Mouse (Mus musculus) forebrain, embryonic 14.5 days (tissue): Measurements from ENCODE around the gene Cand1. TPM values are rescaled to one million over a fixed set of nuclear protein-coding genes. Genes with fewer than 3 reads are reported as not detected.

Source experiments
- ATAC-seq: fragments of 200-750 bp; cut with Nextera tagmentation; 2 replicates; pipeline ENCODE4 v1.8.0; 2017; ENCODE audit warnings: mild to moderate bottlenecking, moderate library complexity
- DNase-seq: peaks from one replicate; pipeline ENCODE4 v3.0.0-alpha.2; 2015; ENCODE audit warnings: low spot score
- H3K27ac ChIP-seq: fragments of 300-500 bp; sonication (generic); 2 replicates; pipeline ENCODE4 v1.5.1; 2014; ENCODE audit warnings: low read depth, mild to moderate bottlenecking, control low read depth, low read length, moderate library complexity
- H3K27me3 ChIP-seq: fragments of 300-500 bp; sonication (generic); replicated peaks from 2 replicates; pipeline ENCODE4 v1.6.1; 2014; ENCODE audit warnings: low read length, control low read depth, mixed read lengths; ENCODE audit not compliant: control insufficient read depth, insufficient read depth
- H3K36me3 ChIP-seq: fragments of 300-500 bp; sonication (generic); 2 replicates; pipeline ENCODE4 v1.6.1; 2014; ENCODE audit warnings: low read length, control low read depth; ENCODE audit not compliant: control insufficient read depth, insufficient read depth
- H3K4me1 ChIP-seq: fragments of 300-500 bp; sonication (generic); 2 replicates; pipeline ENCODE4 v1.6.1; 2014; ENCODE audit warnings: antibody characterized with exemption, low read length, control low read depth; ENCODE audit not compliant: control insufficient read depth, insufficient read depth
- H3K4me2 ChIP-seq: fragments of 300-500 bp; sonication (generic); 2 replicates; pipeline ENCODE4 v1.6.1; 2014; ENCODE audit warnings: mild to moderate bottlenecking, control low read depth, low read length
- H3K4me3 ChIP-seq: fragments of 300-500 bp; sonication (generic); 2 replicates; pipeline ENCODE4 v1.5.1; 2014; ENCODE audit warnings: low read depth, low read length, control low read depth
- H3K9ac ChIP-seq: fragments of 300-500 bp; sonication (generic); 2 replicates; pipeline ENCODE4 v1.6.1; 2014; ENCODE audit warnings: mild to moderate bottlenecking, low read length, control low read depth, moderate library complexity
- H3K9me3 ChIP-seq: fragments of 300-500 bp; sonication (generic); replicated peaks from 2 replicates; pipeline ENCODE4 v1.6.1; 2016; ENCODE audit warnings: low read length, control low read depth, mixed read lengths; ENCODE audit not compliant: control insufficient read depth
- WGBS: fragments of 180-500 bp; shearing (Covaris S2); extraction: QIAGEN DNeasy Blood & Tissue Kit; methylation state at CpG from one replicate; pipeline ENCODE4 v1.1.7; 2014; 5-methylcytosine and 5-hydroxymethylcytosine counted together
- polyA plus RNA-seq: library from polyadenylated mRNA; unstranded; fragments of >200 nt; fragmentation: Nextera tagmentation; extraction: Ambion mirVana; gene quantifications from 2 replicates; pipeline ENCODE4 v1.2.1, GENCODE M21; 2014

The Cand1 gene
- polyA plus RNA-seq, 1 experiment from 2014 or later = 60.2 TPM

DNA sequence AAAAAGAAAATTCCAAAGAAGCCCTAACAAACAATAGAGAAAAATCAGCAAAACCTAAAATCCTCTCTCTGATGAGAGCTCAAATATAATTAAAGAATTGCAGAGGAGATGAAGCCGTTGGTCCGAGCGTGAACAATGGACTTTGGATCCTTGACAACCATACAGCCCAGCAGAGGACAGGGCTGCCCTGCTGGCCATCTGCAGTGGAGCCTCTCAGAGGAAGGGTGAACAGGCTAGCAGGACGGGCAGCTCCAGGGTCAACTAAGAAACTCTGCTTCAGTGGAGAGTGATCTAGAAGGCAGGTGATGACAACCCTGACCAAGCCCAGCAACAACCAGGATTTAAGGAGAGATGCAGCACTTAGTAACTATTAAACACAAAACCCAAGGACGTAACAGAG is 18.2 kb downstream of the Cand1 start:
- Histone ChIP-seq H3K9me3 (no peaks in the 10 kb centered on the region), H3K4me2 (no peak overlapping the region), H3K9ac (no peak overlapping the region), H3K4me3 (no peak overlapping the region), H3K27me3 (no peaks in the 10 kb centered on the region), H3K36me3 (peaks cover 41% of the 10 kb centered on the region), H3K27ac (no peak overlapping the region), H3K4me1 (0 out of 2 replicates have a peak, but pooled peaks cover 2% of the 10 kb centered on the region)
- ATAC-seq (no peak), DNase-seq (no peak)
- WGBS = 71% methylated on average over 5 of the region's 5 CpGs

DNA sequence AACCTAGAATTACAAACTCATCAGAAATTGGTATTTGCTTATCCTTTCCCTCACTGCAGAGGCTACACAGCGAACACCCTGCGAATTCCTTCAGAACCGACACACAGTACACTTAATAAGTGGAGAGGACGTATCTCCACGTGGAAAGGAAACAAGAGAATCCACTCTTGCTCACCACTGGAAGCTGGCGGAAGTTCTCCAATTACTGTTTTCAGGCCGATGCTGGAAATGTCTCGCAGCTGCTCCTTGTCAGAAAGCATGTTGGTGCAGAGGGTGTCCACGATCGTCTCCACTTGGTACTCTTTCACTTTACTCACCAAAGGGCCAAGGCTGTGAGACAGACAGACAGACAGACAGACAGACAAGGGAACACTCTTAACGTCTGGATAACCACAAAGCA is 20.4 kb downstream of the Cand1 start:
- Histone ChIP-seq H3K9ac (no peak overlapping the region), H3K4me1 (0 out of 2 replicates have a peak, but pooled peaks cover 2% of the 10 kb centered on the region), H3K4me2 (no peak overlapping the region), H3K36me3 (peaks cover 39% of the 10 kb centered on the region), H3K27ac (no peak overlapping the region), H3K4me3 (no peak overlapping the region), H3K9me3 (no peaks in the 10 kb centered on the region), H3K27me3 (no peaks in the 10 kb centered on the region)
- ATAC-seq (no peak), DNase-seq (no peak)
- WGBS = 85% methylated on average over 11 of the region's 11 CpGs

DNA sequence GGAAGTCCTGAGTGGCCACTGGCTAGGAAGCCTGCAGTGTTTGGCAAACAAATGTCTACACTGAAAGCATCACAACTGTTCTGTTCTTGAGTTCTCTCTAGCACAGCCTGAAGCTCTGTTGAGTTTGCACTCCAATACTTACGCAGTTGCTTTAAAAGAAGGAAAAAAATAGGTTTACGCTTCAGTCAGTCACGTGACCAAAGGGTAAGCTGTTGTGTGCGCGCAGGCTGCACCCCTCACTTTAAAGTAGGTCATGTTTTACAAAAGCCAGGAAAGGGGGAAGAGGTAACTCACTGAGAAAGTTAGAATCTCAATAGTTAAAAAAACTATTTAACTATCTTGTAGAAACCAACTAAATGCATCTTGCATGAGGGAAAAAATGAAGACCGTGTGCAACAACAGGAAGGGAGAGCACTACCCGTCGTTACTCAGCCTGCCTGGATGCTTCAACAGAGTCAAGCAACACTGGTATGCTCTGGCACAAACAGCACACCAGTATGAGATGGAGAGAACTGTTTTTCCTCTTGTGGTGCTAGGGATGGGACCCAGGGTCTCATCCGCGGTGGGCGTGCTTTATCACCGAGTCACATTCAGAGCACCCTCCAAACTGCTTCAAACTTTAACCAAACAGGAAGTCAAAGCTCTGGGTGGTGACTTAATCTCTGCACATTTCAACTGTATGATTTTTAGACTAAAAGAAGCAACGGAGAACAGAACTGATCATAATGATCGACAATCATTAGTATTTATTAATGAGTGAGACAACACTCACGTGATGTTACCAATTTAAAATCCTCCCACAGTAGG is 21.4 kb downstream of the Cand1 start:
- H3K27ac ChIP-seq = no peak overlapping the region
- no peaks in the 10 kb centered on the region for H3K9me3 ChIP-seq
- 0 out of 2 replicates have a peak, but pooled peaks cover 2% of the 10 kb centered on the region for H3K4me1 ChIP-seq
- DNase-seq = peak; percentile 14
- H3K4me2 ChIP-seq = no peak overlapping the region
- 93% methylated on average over 15 of the region's 15 CpGs for WGBS
- H3K36me3 ChIP-seq = peaks cover 42% of the 10 kb centered on the region
- H3K4me3 ChIP-seq = no peak overlapping the region
- H3K9ac ChIP-seq = no peak overlapping the region
- H3K27me3 ChIP-seq = no peaks in the 10 kb centered on the region
- ATAC-seq = no peak

DNA sequence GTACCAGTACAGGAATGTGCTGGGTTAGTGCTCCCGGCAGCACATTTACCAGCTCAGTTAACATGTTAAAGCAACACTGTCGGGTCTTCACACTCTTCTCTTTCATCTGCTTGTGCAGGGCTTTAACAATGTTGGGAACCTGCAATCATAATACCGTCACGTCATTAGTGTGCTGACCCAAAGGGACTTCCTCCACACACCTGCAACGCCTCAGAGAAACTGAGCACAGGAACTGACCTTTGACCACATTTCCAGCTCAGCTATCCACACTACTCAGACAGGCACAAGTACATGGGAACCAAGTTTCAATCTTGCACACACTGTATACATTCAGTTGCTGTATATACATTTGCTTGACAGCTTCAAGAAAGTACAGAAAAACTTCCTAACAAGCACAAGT is 27.4 kb downstream of the Cand1 start:
- no peak for DNase-seq
- H3K9ac ChIP-seq = no peak overlapping the region

DNA sequence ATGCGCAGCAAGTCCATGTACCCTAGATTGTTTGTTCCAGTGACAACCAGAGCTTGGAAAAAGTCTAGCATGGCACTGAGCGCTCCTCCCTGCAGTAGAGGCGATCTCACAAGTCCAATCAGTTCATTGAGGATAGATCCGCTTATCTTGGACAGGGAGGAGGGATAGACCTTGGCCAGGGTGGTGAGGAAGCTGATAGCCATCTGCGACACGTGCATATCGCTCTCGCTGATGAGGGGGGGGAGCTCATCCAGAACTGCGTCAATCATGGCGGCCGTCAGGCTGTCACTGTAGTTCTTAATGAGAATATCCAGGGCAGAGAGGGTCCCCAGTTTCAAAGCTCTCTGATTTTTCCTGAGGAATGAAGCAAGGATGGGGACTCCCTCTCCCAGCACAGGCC is 28.6 kb downstream of the Cand1 start:
- DNase-seq (no peak), ATAC-seq (0 out of 2 replicates have a peak, but pooled peaks have one; percentile 26)
- Histone ChIP-seq H3K9me3 (no peaks in the 10 kb centered on the region), H3K4me2 (no peak overlapping the region), H3K4me3 (no peak overlapping the region), H3K27ac (no peak overlapping the region), H3K36me3 (peaks cover 84% of the 10 kb centered on the region), H3K27me3 (no peaks in the 10 kb centered on the region), H3K4me1 (no peaks in the 10 kb centered on the region), H3K9ac (no peak overlapping the region)
- WGBS = 96% methylated on average over 11 of the region's 11 CpGs

More for the DNA sequence above, 27.4 kb downstream of the Cand1 start:
- WGBS = 82% methylated on average over 5 of the region's 5 CpGs
- no peak overlapping the region for H3K4me2 ChIP-seq
- no peaks in the 10 kb centered on the region for H3K27me3 ChIP-seq
- no peak for ATAC-seq
- H3K4me1 ChIP-seq = no peaks in the 10 kb centered on the region
- peaks cover 84% of the 10 kb centered on the region for H3K36me3 ChIP-seq
- H3K9me3 ChIP-seq = no peaks in the 10 kb centered on the region
- H3K27ac ChIP-seq = no peak overlapping the region
- H3K4me3 ChIP-seq = no peak overlapping the region

DNA sequence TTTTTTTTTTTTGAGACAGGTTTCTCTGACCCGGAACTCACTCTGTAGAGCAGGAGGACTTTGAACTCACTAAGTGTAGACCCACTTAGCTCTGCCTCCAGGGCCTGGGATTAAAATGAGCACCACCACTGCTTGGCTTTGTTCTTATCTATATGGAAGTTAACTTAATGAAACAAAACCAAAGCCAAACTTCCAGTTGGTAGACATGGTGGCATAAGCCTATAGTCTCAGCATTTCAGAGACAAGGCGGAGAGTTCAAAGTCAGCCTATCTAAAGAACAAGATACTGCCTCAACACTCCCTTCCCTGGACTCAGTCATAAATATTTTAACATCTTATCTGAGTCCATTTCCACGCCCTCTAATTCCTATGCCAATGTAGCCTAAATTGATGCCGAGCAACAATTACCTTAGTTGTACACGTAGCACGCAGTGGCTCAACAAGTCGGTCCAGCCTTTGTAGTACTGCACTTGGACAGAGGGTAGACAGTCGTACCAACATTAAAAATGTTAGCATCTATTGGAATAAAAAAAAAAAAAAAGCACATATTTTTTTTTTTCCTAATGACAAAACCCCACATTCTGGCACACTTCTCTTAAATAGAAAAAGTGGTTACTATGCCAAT is 33.4 kb downstream of the Cand1 start:
- no peak for DNase-seq
- Histone ChIP-seq H3K36me3 (peaks cover 91% of the 10 kb centered on the region), H3K27me3 (no peaks in the 10 kb centered on the region), H3K4me3 (no peak overlapping the region), H3K4me1 (no peaks in the 10 kb centered on the region), H3K9ac (no peak overlapping the region), H3K4me2 (no peak overlapping the region), H3K9me3 (no peaks in the 10 kb centered on the region), H3K27ac (no peak overlapping the region)
- no peak for ATAC-seq
- 94% methylated on average over 8 of the region's 8 CpGs for WGBS

DNA sequence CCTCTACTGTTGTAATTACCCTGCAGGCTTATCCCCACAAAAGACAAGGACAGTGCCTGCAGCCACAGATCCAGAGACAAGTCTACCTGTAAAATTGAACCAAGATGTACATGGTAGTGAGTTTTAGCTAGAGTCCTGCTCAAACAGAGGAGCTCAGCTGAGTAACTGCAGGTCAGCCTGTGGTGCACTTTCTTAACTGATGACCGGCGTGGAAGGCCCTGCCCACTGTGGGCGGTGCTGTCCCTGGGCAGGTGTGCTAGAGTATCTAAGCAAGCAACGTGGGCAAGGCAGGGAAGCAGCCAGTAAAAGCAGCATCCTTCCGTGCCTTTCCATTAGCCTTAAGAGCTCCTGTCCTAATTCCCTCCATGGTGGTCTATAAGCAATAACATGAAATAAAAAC is 34.6 kb downstream of the Cand1 start:
- no peak for DNase-seq
- Histone ChIP-seq H3K27me3 (no peaks in the 10 kb centered on the region), H3K9me3 (no peaks in the 10 kb centered on the region), H3K4me2 (no peak overlapping the region), H3K27ac (no peak overlapping the region), H3K9ac (no peak overlapping the region), H3K4me1 (no peaks in the 10 kb centered on the region), H3K36me3 (peaks cover 87% of the 10 kb centered on the region), H3K4me3 (no peak overlapping the region)
- ATAC-seq = no peak
- 92% methylated on average over 5 of the region's 5 CpGs for WGBS

DNA sequence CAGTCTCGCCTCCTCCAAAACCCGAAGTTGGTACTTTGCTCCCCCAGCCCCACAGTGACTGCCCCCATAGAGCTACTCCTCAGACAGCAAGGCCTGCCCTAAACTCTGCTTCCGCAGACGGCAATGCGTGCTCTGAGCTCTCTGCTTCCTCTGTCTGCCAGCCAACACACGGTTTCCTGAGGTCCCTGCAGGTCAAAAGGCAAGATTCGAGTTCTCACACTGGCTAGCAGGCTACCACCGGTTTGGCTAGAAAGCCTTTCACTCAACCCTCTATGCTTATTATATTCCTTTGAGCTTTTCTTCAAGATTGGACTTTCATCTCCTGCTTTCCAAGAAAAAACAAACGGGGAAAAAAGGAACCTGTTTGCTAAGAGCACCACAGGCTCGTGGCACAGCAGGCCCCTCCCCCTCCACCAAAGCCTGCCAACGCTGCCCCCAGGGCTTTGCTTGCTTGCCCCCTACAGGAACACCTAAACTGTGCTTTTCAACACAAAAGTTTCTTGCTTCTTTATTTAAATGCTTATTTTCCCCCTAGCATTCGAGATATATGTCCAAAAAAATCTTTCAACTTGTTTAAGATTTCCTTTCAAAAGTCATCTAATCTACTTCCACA is 35.4 kb downstream of the Cand1 start:
- no peak overlapping the region for H3K4me3 ChIP-seq
- H3K4me2 ChIP-seq = no peak overlapping the region
- no peak overlapping the region for H3K27ac ChIP-seq
- H3K9me3 ChIP-seq = no peaks in the 10 kb centered on the region
- H3K4me1 ChIP-seq = no peaks in the 10 kb centered on the region
- peaks cover 87% of the 10 kb centered on the region for H3K36me3 ChIP-seq
- WGBS = 81% methylated on average over 12 of the region's 12 CpGs
- no peaks in the 10 kb centered on the region for H3K27me3 ChIP-seq
- no peak overlapping the region for H3K9ac ChIP-seq
- DNase-seq (no peak), ATAC-seq (no peak)

DNA sequence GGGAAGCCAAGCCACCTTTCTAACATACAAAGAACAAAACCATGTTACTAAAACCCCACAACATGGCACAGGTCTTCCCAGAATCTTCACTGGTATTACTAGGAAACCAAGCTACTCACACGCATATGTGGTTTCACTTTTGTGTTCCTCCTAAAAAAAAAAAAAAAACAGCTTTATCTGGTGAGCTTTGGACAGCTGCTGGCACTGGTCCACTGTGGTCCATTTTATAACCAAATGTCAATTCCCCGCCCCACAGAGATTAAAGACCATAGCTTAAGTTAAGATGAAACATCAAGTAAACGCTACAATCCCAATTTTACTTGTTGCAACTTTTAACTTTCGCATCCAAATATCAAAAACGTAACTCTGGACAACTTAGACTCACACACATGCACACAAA is 40.0 kb downstream of the Cand1 start:
- Histone ChIP-seq H3K9ac (no peak overlapping the region), H3K27ac (no peak overlapping the region), H3K4me3 (no peak overlapping the region), H3K4me2 (no peak overlapping the region), H3K27me3 (no peaks in the 10 kb centered on the region), H3K36me3 (peaks cover 52% of the 10 kb centered on the region), H3K4me1 (no peaks in the 10 kb centered on the region), H3K9me3 (no peaks in the 10 kb centered on the region)
- DNase-seq (no peak), ATAC-seq (no peak)
- 95% methylated on average over 5 of the region's 5 CpGs for WGBS
